Mouse (Mus musculus): Measurements from ENCODE around the gene Gm21860. TPM values are rescaled to one million over a fixed set of nuclear protein-coding genes. Genes with fewer than 3 reads are reported as not detected.
"Not testable (repeated sequence)": the region's sequence is repeated elsewhere in the genome, so short reads cannot be mapped to it uniquely, and the experiment has no call there.

The Gm21860 gene
- not detected in 2 replicates for polyA plus RNA-seq (2012; rRNA removed)

- H3K27me3 ChIP-seq (ENCODE audit: control insufficient read depth, insufficient read depth, low read length); H3K4me3 ChIP-seq (replicated peaks; ENCODE audit: insufficient read depth, low read depth, low read length); DNase-seq; H3K4me1 ChIP-seq (ENCODE audit: control insufficient read depth, insufficient read depth, low read length); H3K27ac ChIP-seq (ENCODE audit: insufficient read depth, low read length): not testable (repeated sequence)
- WGBS: no CpG with 5 or more reads among the region's 8 CpGs
Observed at GRCm38 (mm10) chrY:90754721-90755120, at the start of gene Gm21860. Gene Gm21860, minus strand, starts transcription at chrY:90754821.

- DNase-seq; H3K4me3 ChIP-seq (replicated peaks; ENCODE audit: insufficient read depth, low read depth, low read length); H3K4me1 ChIP-seq (ENCODE audit: control insufficient read depth, insufficient read depth, low read length); H3K27ac ChIP-seq (ENCODE audit: insufficient read depth, low read length); H3K27me3 ChIP-seq (ENCODE audit: control insufficient read depth, insufficient read depth, low read length): not testable (repeated sequence)
- WGBS: no CpG with 5 or more reads among the region's 48 CpGs
Observed at GRCm38 (mm10) chrY:90784438-90784837, 29.8 kb upstream of the Gm21860 start, which contains the start of gene Gm47283. Gene Gm47283, plus strand, starts transcription at chrY:90784738.

- not testable (repeated sequence) for H3K27ac ChIP-seq (ENCODE audit: insufficient read depth, low read length); H3K4me1 ChIP-seq (ENCODE audit: control insufficient read depth, insufficient read depth, low read length); H3K27me3 ChIP-seq (ENCODE audit: control insufficient read depth, insufficient read depth, low read length); DNase-seq; H3K4me3 ChIP-seq (replicated peaks; ENCODE audit: insufficient read depth, low read depth, low read length)
- 91% methylated on average over 5 of the region's 5 CpGs for WGBS
Observed at GRCm38 (mm10) chrY:90745256-90745655, 9.4 kb downstream of the Gm21860 start.

GRCm38 (mm10) chrY:90744381-90744981 lies 10.1 kb downstream of the Gm21860 start:
- not testable (repeated sequence) for H3K27ac ChIP-seq (ENCODE audit: insufficient read depth, low read length); H3K27me3 ChIP-seq (ENCODE audit: control insufficient read depth, insufficient read depth, low read length); H3K4me1 ChIP-seq (ENCODE audit: control insufficient read depth, insufficient read depth, low read length)
- 62% methylated on average over 51 of the region's 51 CpGs for WGBS
- DNase-seq: peak; percentile 92 to 98
- H3K4me3 ChIP-seq (replicated peaks; ENCODE audit: insufficient read depth, low read depth, low read length): peak overlapping the region; percentile 27

- H3K4me3 ChIP-seq (replicated peaks; ENCODE audit: insufficient read depth, low read depth, low read length): no peak overlapping the region
- DNase-seq: no peak
- H3K27me3 ChIP-seq (ENCODE audit: control insufficient read depth, insufficient read depth, low read length): peaks cover 2% of the 10 kb centered on the region; the same call in 1 of the 2 replicates
- WGBS: 69% methylated on average over 2 of the region's 21 CpGs
- H3K4me1 ChIP-seq (ENCODE audit: control insufficient read depth, insufficient read depth, low read length): no peaks in the 10 kb centered on the region; the same call in 1 of the 2 replicates
- TF ChIP-seq POLR2A (IDR thresholded peaks at IDR 0.05; ENCODE audit: borderline replicate concordance, insufficient read depth, low read length): no peak
- TF ChIP-seq CTCF (IDR thresholded peaks at IDR 0.05; ENCODE audit: borderline replicate concordance, insufficient read depth, low read depth, low read length): no peak
- H3K27ac ChIP-seq (ENCODE audit: insufficient read depth, low read length): no peak overlapping the region
Observed at GRCm38 (mm10) chrY:90743811-90744220, 10.8 kb downstream of the Gm21860 start.

- DNase-seq: peak; percentile 21 to 40
- not testable (repeated sequence) for H3K27me3 ChIP-seq (ENCODE audit: control insufficient read depth, insufficient read depth, low read length); H3K4me3 ChIP-seq (replicated peaks; ENCODE audit: insufficient read depth, low read depth, low read length); H3K27ac ChIP-seq (ENCODE audit: insufficient read depth, low read length); H3K4me1 ChIP-seq (ENCODE audit: control insufficient read depth, insufficient read depth, low read length)
- WGBS: 83% methylated on average over 44 of the region's 46 CpGs
Observed at GRCm38 (mm10) chrY:90743053-90743810, 11.4 kb downstream of the Gm21860 start.

- not testable (repeated sequence) for H3K27me3 ChIP-seq (ENCODE audit: control insufficient read depth, insufficient read depth, low read length); H3K27ac ChIP-seq (ENCODE audit: insufficient read depth, low read length); H3K4me3 ChIP-seq (replicated peaks; ENCODE audit: insufficient read depth, low read depth, low read length); H3K4me1 ChIP-seq (ENCODE audit: control insufficient read depth, insufficient read depth, low read length)
- DNase-seq: peak in 1 of 2 experiments; percentile 27
- 86% methylated on average over 49 of the region's 49 CpGs for WGBS
Observed at GRCm38 (mm10) chrY:90742261-90743052, 12.2 kb downstream of the Gm21860 start.

GRCm38 (mm10) chrY:90741452-90742260 lies 13.0 kb downstream of the Gm21860 start:
- 83% methylated on average over 42 of the region's 43 CpGs for WGBS
- not testable (repeated sequence) for H3K27ac ChIP-seq (ENCODE audit: insufficient read depth, low read length); H3K4me1 ChIP-seq (ENCODE audit: control insufficient read depth, insufficient read depth, low read length); H3K4me3 ChIP-seq (replicated peaks; ENCODE audit: insufficient read depth, low read depth, low read length); H3K27me3 ChIP-seq (ENCODE audit: control insufficient read depth, insufficient read depth, low read length)
- DNase-seq: peak; percentile 58 to 63

- DNase-seq: peak; percentile 27 to 35
- H3K27me3 ChIP-seq (ENCODE audit: control insufficient read depth, insufficient read depth, low read length); H3K27ac ChIP-seq (ENCODE audit: insufficient read depth, low read length); H3K4me1 ChIP-seq (ENCODE audit: control insufficient read depth, insufficient read depth, low read length); H3K4me3 ChIP-seq (replicated peaks; ENCODE audit: insufficient read depth, low read depth, low read length): not testable (repeated sequence)
- WGBS: 80% methylated on average over 38 of the region's 38 CpGs
Observed at GRCm38 (mm10) chrY:90741006-90741405, 13.6 kb downstream of the Gm21860 start.

Data from cerebellum, adult 2 months (tissue).